Mouse (Mus musculus) heart, postnatal 10 days (tissue): ENCODE measurements around the gene Selenom. TPM values are rescaled to one million over a fixed set of nuclear protein-coding genes. Genes with fewer than 3 reads are reported as not detected.

Experiments used
- DNase-seq, 2 experiments: peaks; one replicate each; pipeline ENCODE4 v3.0.0; 2021
- intact Hi-C: fragments of 180-260 bp; cut with DNase I; formaldehyde crosslinking; loops from one replicate; pipeline ENCODE4 v1.15.1; 2025
- total RNA-seq, 2 experiments: library from RNA; stranded (reverse); gene quantifications; 2 replicates each; pipeline ENCODE4 v1.2.3; 2021

Gene Selenom
- total RNA-seq, 2 experiments from 2014 or later = 57.2 to 57.3 TPM

GRCm38 (mm10) chr11:3527766-3528165 is 13.3 kb downstream of the Selenom start:
- DNase-seq = peak; percentile 75 to 85
- intact Hi-C loops = loop anchor here (10.0 kb wide), 1 partner anchor 367 kb away; the partner anchor contains the start of genes 4921536K21Rik and Dusp18

- no peak for DNase-seq
- intact Hi-C loops = loop anchor here (10.0 kb wide), 1 partner anchor 367 kb away; the partner anchor contains the start of genes 4921536K21Rik and Dusp18
Measured at GRCm38 (mm10) chr11:3528208-3528607, 13.7 kb downstream of the Selenom start.

GRCm38 (mm10) chr11:3529476-3530252 is 15.2 kb downstream of the Selenom start:
- intact Hi-C loops = loop anchor here (10.0 kb wide), 1 partner anchor 365 kb away; the partner anchor contains the start of genes 4921536K21Rik and Dusp18
- DNase-seq = peak; percentile 22 to 41

- DNase-seq = peak in 1 of 2 experiments; percentile 11
- intact Hi-C loops = no loop called here
Measured at GRCm38 (mm10) chr11:3530731-3531130, 16.2 kb downstream of the Selenom start.

- peak; percentile 17 to 42 for DNase-seq
- intact Hi-C loops = loop anchor here (2.0 kb wide), 1 partner anchor 13 kb away; no protein-coding TSS in a partner anchor
Measured at GRCm38 (mm10) chr11:3531634-3532033, 17.1 kb downstream of the Selenom start.

- peak; percentile 4 to 5 for DNase-seq
- intact Hi-C loops = loop anchor here (2.0 kb wide), 1 partner anchor 14 kb away; no protein-coding TSS in a partner anchor
Measured at GRCm38 (mm10) chr11:3532101-3532931, 17.8 kb downstream of the Selenom start.

- no peak for DNase-seq
- intact Hi-C loops = loop anchor here (2.0 kb wide), 1 partner anchor 15 kb away; no protein-coding TSS in a partner anchor
Measured at GRCm38 (mm10) chr11:3533406-3533932, 19.0 kb downstream of the Selenom start.

GRCm38 (mm10) chr11:3534956-3535355 is 20.5 kb downstream of the Selenom start:
- intact Hi-C loops = loop anchor here (1.0 to 5.0 kb wide), 4 partner anchors 38 to 112 kb away; partner anchors contain the start of gene Morc2a
- DNase-seq = no peak

- DNase-seq = peak; percentile 98
- intact Hi-C loops = loop anchor here (1.0 to 5.0 kb wide), 4 partner anchors 38 to 112 kb away; partner anchors contain the start of gene Morc2a
Measured at GRCm38 (mm10) chr11:3535406-3535986, 21.0 kb downstream of the Selenom start.

GRCm38 (mm10) chr11:3536082-3536481 is 21.6 kb downstream of the Selenom start:
- intact Hi-C loops = loop anchor here (5.0 kb wide), 1 partner anchor 111 kb away; the partner anchor contains the start of gene Morc2a
- no peak for DNase-seq

GRCm38 (mm10) chr11:3536745-3537333 is 22.4 kb downstream of the Selenom start:
- no peak for DNase-seq
- intact Hi-C loops = loop anchor here (5.0 kb wide), 1 partner anchor 110 kb away; the partner anchor contains the start of gene Morc2a

GRCm38 (mm10) chr11:3537711-3538110 is 23.2 kb downstream of the Selenom start:
- no peak for DNase-seq
- intact Hi-C loops = loop anchor here (5.0 kb wide), 1 partner anchor 110 kb away; the partner anchor contains the start of gene Morc2a

- DNase-seq = peak in 1 of 2 experiments; percentile 30
- intact Hi-C loops = loop anchor here (5.0 kb wide), 1 partner anchor 109 kb away; the partner anchor contains the start of gene Morc2a
Measured at GRCm38 (mm10) chr11:3538341-3538740, 23.9 kb downstream of the Selenom start.

GRCm38 (mm10) chr11:3539111-3539825 is 24.8 kb downstream of the Selenom start:
- DNase-seq = peak; percentile 96
- intact Hi-C loops = loop anchor here (5.0 kb wide), 1 partner anchor 108 kb away; the partner anchor contains the start of gene Morc2a

- DNase-seq = no peak
- intact Hi-C loops = loop anchor here (5.0 kb wide), 1 partner anchor 107 kb away; the partner anchor contains the start of gene Morc2a
Measured at GRCm38 (mm10) chr11:3539826-3540196, 25.3 kb downstream of the Selenom start.

- DNase-seq = no peak
- intact Hi-C loops = no loop called here
Measured at GRCm38 (mm10) chr11:3540451-3541085, 26.1 kb downstream of the Selenom start, which contains the start of gene Smtn. Smtn (minus strand) TSS chr11:3540612.

GRCm38 (mm10) chr11:3541932-3542331 is 27.4 kb downstream of the Selenom start:
- intact Hi-C loops = no loop called here

GRCm38 (mm10) chr11:3543001-3543400 is 28.5 kb downstream of the Selenom start:
- DNase-seq = peak; percentile 82 to 87
- intact Hi-C loops = no loop called here

More at GRCm38 (mm10) chr11:3541932-3542331, 27.4 kb downstream of the Selenom start:
- peak in 1 of 2 experiments; percentile 18 for DNase-seq
